Mouse (Mus musculus) heart, embryonic 14.5 days (tissue): ENCODE measurements at regions not wholly inside any gene's neighbourhood (a gene's known extent, or its start where the extent isn't known, plus 50 kb on each side); places are given as distances from the start of the nearest gene placed in this dataset.
A peak's percentile ranks its signal among the peaks of the same experiment; 100 is the strongest.

Source experiments
- ATAC-seq: fragments of 200-750 bp; cut with Nextera tagmentation; 2 replicates; pipeline ENCODE4 v1.8.0; 2017; ENCODE audit warnings: low read depth, moderate TSS enrichment; ENCODE audit not compliant: insufficient number of reproducible peaks, insufficient read depth, low FRiP score
- H3K27ac ChIP-seq, 2 experiments: fragments of 200-500 bp in 1 of 2; fragments of 300-500 bp in 1 of 2; sonication (generic) in 1 of 2; replicated peaks in 1 of 2; 2 replicates each; pipeline ENCODE4 v1.5.1; 2012 to 2014; ENCODE audit warnings: low read depth in 2 of 2, low read length in 2 of 2, control low read depth in 1 of 2, mild to moderate bottlenecking in 1 of 2, mixed read lengths in 1 of 2; ENCODE audit not compliant: control insufficient read depth in 1 of 2, insufficient read depth in 1 of 2
- H3K27me3 ChIP-seq: fragments of 300-500 bp; sonication (generic); 2 replicates; pipeline ENCODE4 v1.6.1; 2014; ENCODE audit warnings: mild to moderate bottlenecking, low read length, control low read depth; ENCODE audit not compliant: control insufficient read depth, insufficient read depth
- H3K36me3 ChIP-seq: fragments of 300-500 bp; sonication (generic); 2 replicates; pipeline ENCODE4 v1.6.1; 2014; ENCODE audit warnings: mild to moderate bottlenecking, control low read depth, low read length, mixed read lengths; ENCODE audit not compliant: control insufficient read depth, insufficient read depth
- H3K4me1 ChIP-seq, 2 experiments: fragments of 200-500 bp in 1 of 2; fragments of 300-500 bp in 1 of 2; sonication (generic) in 1 of 2; 2 replicates each; pipeline ENCODE4 v1.6.1; 2012 to 2014; ENCODE audit warnings: low read length in 2 of 2, control low read depth in 1 of 2, mixed read lengths in 1 of 2; ENCODE audit not compliant: control insufficient read depth in 2 of 2, insufficient read depth in 2 of 2
- H3K4me2 ChIP-seq: fragments of 300-500 bp; sonication (generic); 2 replicates; pipeline ENCODE4 v1.6.1; 2014; ENCODE audit warnings: mild to moderate bottlenecking, low read length
- H3K4me3 ChIP-seq, 2 experiments: fragments of 200-500 bp in 1 of 2; fragments of 300-500 bp in 1 of 2; sonication (generic) in 1 of 2; 2 replicates each; pipeline ENCODE4 v1.5.1; 2012 to 2014; ENCODE audit warnings: low read length in 2 of 2, mild to moderate bottlenecking in 2 of 2, control low read depth in 1 of 2, low read depth in 1 of 2, moderate library complexity in 1 of 2; ENCODE audit not compliant: control insufficient read depth in 1 of 2, insufficient read depth in 1 of 2
- H3K9ac ChIP-seq: fragments of 300-500 bp; sonication (generic); 2 replicates; pipeline ENCODE4 v1.6.1; 2014; ENCODE audit warnings: mild to moderate bottlenecking, low read length
- H3K9me3 ChIP-seq: fragments of 300-500 bp; sonication (generic); 2 replicates; pipeline ENCODE4 v1.6.1; 2016; ENCODE audit warnings: low read length, control low read depth; ENCODE audit not compliant: control insufficient read depth
- WGBS: fragments of 180-500 bp; shearing (Covaris S2); extraction: QIAGEN DNeasy Blood & Tissue Kit; methylation state at CpG from one replicate; pipeline ENCODE4 v1.1.7; 2014; 5-methylcytosine and 5-hydroxymethylcytosine counted together

DNA sequence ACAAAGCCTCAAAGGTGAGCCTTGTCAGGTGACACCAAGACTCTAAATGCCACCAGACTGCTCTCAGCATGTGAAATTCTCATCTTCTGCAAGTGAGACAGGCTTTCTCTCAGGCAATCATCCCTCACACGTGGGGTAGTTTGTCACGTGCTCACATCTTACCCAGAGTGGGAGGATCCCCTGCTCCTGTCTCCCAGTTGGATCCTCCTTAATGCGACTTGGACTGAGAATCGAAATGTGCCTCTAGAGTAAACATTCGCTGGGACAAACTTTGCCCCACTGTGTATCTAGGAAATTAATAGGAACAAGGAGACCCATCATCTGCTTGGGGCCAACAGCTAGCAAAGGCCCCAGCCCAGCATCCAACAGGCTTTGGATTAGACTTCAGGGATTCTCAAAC, 94.5 kb upstream of the Zfp703 start:
- Histone ChIP-seq H3K27me3 (no peaks in the 10 kb centered on the region), H3K4me1 (peaks cover 35 to 53% of the 10 kb centered on the region in 2 experiments)
- WGBS = 70% methylated on average over 5 of the region's 5 CpGs

DNA sequence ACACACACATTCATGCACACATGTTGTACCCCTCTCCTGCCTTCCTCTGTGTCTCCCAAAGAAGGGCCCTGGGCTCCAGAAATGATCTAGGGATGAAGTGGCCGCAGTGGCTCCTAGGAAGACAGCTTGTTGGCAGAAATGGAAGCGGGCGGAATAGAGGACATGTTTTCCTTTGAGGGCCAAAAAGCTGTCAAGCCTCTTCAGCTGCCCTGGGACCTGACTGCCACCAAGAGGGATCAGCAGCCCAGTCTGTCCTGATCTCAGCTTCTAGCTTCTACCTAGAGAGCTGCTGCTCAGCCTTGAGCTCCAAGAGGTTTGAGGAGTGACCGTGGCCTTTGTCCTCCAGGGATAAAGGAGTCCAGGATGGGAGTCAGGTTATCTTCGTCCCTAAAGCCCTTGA, 93.8 kb upstream of the Zfp703 start:
- Histone ChIP-seq H3K9ac (no peak overlapping the region), H3K4me3 (no peak overlapping the region), H3K4me2 (no peak overlapping the region), H3K36me3 (no peaks in the 10 kb centered on the region), H3K27ac (peak overlapping the region; percentile 28 to 38; a peak in 1 of 4 replicates), H3K4me1 (peaks cover 39 to 49% of the 10 kb centered on the region in 2 experiments), H3K27me3 (no peaks in the 10 kb centered on the region), H3K9me3 (no peaks in the 10 kb centered on the region)
- ATAC-seq = no peak
- 64% methylated on average over 5 of the region's 5 CpGs for WGBS

More for the DNA sequence above, 94.5 kb upstream of the Zfp703 start:
- Histone ChIP-seq H3K27ac (no peak overlapping the region), H3K9ac (no peak overlapping the region), H3K4me3 (no peak overlapping the region), H3K36me3 (no peaks in the 10 kb centered on the region), H3K9me3 (no peaks in the 10 kb centered on the region), H3K4me2 (no peak overlapping the region)
- ATAC-seq = no peak

DNA sequence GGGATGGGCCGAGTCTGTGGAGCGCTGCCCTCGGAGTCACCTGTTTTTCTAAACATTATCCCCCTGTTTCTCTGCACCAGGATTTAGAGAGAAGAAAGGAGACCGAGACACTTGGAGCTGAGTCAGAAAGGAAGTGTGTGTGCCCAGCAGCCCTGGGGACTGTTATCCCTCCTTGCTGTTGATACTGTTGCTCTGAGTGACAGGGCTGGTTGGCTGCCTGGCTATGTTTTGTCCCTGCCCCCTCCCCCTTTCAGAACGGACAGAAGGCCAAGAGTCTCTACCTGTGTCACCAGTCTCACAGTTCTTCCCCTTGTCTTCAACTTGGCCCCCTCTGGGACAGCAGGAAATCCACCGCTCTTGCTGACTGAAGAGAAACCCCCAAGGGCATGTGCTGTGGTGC, 93.4 kb upstream of the Zfp703 start:
- Histone ChIP-seq H3K36me3 (no peaks in the 10 kb centered on the region), H3K4me3 (no peak overlapping the region), H3K27ac (0 out of 4 replicates have a peak overlapping the region, but pooled peaks of 1 of the 2 experiments have one; percentile 38), H3K4me1 (peaks cover 41 to 47% of the 10 kb centered on the region in 2 experiments), H3K9me3 (no peaks in the 10 kb centered on the region), H3K9ac (no peak overlapping the region), H3K27me3 (no peaks in the 10 kb centered on the region), H3K4me2 (no peak overlapping the region)
- no peak for ATAC-seq
- WGBS = 44% methylated on average over 6 of the region's 6 CpGs

DNA sequence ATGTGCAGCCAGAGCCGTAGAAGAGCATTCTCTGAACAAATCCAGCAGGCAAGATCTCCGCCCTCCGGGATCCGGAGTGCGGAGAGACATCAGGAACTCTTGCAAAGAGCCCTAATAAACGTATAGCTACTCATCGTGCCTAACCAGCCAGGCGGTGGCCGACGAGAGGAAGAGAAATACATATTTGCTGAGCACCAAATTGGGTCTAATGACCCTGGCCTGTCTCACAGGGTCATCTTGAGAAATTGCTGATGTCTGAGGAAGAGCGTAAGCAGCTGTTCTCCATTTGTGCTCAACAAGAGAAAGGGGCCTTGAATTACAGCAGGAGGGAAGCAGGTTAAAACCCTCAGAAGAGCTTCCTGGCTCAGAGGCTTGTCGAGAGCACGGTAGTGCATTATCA, 92.8 kb upstream of the Zfp703 start:
- Histone ChIP-seq H3K9ac (no peak overlapping the region), H3K9me3 (no peaks in the 10 kb centered on the region), H3K4me1 (peaks cover 39 to 41% of the 10 kb centered on the region in 2 experiments), H3K27ac (no peak overlapping the region), H3K4me2 (no peak overlapping the region), H3K27me3 (no peaks in the 10 kb centered on the region), H3K4me3 (no peak overlapping the region), H3K36me3 (no peaks in the 10 kb centered on the region)
- WGBS = 78% methylated on average over 13 of the region's 13 CpGs
- ATAC-seq = no peak

- H3K27me3 ChIP-seq = no peaks in the 10 kb centered on the region
- no peak overlapping the region for H3K27ac ChIP-seq
- H3K4me1 ChIP-seq = peaks cover 31 to 34% of the 10 kb centered on the region in 2 experiments
- WGBS = 71% methylated on average over 5 of the region's 5 CpGs
- no peak overlapping the region for H3K4me3 ChIP-seq
- H3K36me3 ChIP-seq = no peaks in the 10 kb centered on the region
- no peaks in the 10 kb centered on the region for H3K9me3 ChIP-seq
- H3K4me2 ChIP-seq = no peak overlapping the region
- ATAC-seq = no peak
- H3K9ac ChIP-seq = no peak overlapping the region
Observed at GRCm38 (mm10) chr8:26885365-26885764, 91.8 kb upstream of the Zfp703 start.

DNA sequence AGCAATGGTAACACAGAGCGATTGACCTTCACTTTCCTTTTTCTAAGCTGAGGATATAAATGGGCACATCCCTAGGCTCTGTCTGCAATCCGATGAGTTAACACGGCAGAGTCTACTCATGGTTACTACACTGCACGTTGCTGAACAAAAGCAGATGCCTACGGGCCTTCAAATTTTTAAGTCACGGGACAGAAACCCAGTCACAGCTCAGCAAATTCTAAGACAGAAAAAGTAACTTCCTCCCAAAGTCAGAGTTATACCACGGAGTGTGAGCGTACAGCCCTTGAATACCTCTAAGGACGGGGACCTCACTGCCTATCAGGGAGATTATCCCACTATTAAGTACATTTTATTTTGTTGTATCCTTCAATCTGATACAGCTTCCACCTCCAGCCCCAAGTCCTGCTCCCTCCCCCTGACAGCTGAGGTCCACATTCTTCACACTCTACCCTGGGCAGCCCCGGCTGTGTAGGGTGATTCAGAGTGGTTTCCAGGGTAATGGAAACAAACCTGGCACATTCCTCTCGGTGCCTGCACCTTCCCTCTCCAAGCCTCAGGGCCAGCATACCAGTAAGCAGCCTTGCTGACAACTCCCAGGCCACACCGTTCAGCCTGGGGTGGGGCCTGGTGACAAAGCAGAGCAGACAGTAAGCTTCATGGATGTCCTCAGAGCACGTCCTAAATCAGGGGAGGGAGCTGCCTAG, 90.2 kb upstream of the Zfp703 start:
- no peak overlapping the region for H3K4me2 ChIP-seq
- peak; percentile 38; the same call in 1 of the 2 replicates for ATAC-seq
- H3K4me3 ChIP-seq = no peak overlapping the region
- no peak overlapping the region; the same call in 1 of the 2 replicates for H3K9ac ChIP-seq
- H3K9me3 ChIP-seq = no peaks in the 10 kb centered on the region
- no peaks in the 10 kb centered on the region for H3K27me3 ChIP-seq
- no peaks in the 10 kb centered on the region for H3K36me3 ChIP-seq
- H3K4me1 ChIP-seq = peaks cover 35 to 43% of the 10 kb centered on the region in 2 experiments
- 49% methylated on average over 13 of the region's 13 CpGs for WGBS
- H3K27ac ChIP-seq = peak overlapping the region; percentile 25 to 66

GRCm38 (mm10) chr8:26887551-26887950, 89.6 kb upstream of the Zfp703 start:
- no peaks in the 10 kb centered on the region for H3K36me3 ChIP-seq
- no peak overlapping the region for H3K9ac ChIP-seq
- 56% methylated on average over 5 of the region's 5 CpGs for WGBS
- H3K4me3 ChIP-seq = no peak overlapping the region
- no peak for ATAC-seq
- peak overlapping the region; percentile 18 to 66; a peak in 3 of 4 replicates for H3K27ac ChIP-seq
- no peaks in the 10 kb centered on the region for H3K27me3 ChIP-seq
- peaks cover 40 to 49% of the 10 kb centered on the region in 2 experiments for H3K4me1 ChIP-seq
- H3K9me3 ChIP-seq = no peaks in the 10 kb centered on the region
- H3K4me2 ChIP-seq = no peak overlapping the region

- H3K9me3 ChIP-seq = no peaks in the 10 kb centered on the region
- ATAC-seq = no peak
- peaks cover 41 to 49% of the 10 kb centered on the region in 2 experiments for H3K4me1 ChIP-seq
- no peaks in the 10 kb centered on the region for H3K27me3 ChIP-seq
- H3K4me3 ChIP-seq = no peak overlapping the region
- H3K27ac ChIP-seq = peak overlapping the region in 1 of 2 experiments; percentile 66; a peak in 2 of 4 replicates
- H3K9ac ChIP-seq = no peak overlapping the region
- H3K4me2 ChIP-seq = no peak overlapping the region
- 70% methylated on average over 3 of the region's 3 CpGs for WGBS
- no peaks in the 10 kb centered on the region for H3K36me3 ChIP-seq
Observed at GRCm38 (mm10) chr8:26888050-26888449, 89.1 kb upstream of the Zfp703 start.
